ENCODE assay signal across 19 mouse cellular contexts in the genomic region with DNA sequence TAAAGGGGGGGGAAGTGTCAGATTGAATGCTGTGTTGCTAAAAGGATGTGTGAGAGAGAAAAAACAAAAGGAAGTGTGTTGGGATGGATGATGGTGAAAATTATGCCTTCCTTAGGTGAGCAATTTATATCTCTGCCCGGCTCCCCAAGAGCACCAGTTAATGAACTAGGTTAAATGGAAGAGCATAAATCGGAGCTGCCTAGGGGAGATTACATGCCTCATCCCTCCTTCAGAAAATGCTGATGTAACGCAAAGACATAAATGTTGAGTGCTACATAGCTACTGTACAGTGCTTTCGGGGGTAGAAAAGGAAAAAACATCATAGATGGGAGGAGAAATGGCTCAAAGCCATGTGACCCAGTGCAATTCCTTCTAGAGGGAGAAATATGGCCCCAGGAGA.
DNase-seq lines count a peak whose midpoint lies in the region; ATAC-seq lines count a peak whose summit lies in the region.
"Had no signal": no experiment of that assay in that cellular context is flagged by ENCODE, and none has a peak within 500 bp of the region (broad histone marks: within the 10 kb centered on the region; RNA-seq: fewer than 3 reads in every experiment).

No protein-coding gene starts in this region.

- no peak for DNase-seq in hindbrain, embryonic 11.5 days (ENCODE audit: low spot score)
- no peak for DNase-seq in midbrain, embryonic 10.5 days (ENCODE audit: low spot score)
- DNase-seq in liver, embryonic 11.5 days (ENCODE audit: low spot score): no peak
- DNase-seq in thymus, postnatal 25 days: no peak
- DNase-seq: cerebellum, adult 11 months; cerebellum, adult 8-10 months; cerebellum, postnatal 14 days; gastrocnemius, adult 2 months; gastrocnemius, postnatal 36 days; heart, postnatal 36 days had no signal

- 0 out of 2 replicates have a peak, but pooled peaks have one; percentile 15 for ATAC-seq in hindbrain, embryonic 15.5 days (ENCODE audit: low FRiP score, low read depth)
- ATAC-seq in hindbrain, embryonic 11.5 days (ENCODE audit: low FRiP score): no peak
- ATAC-seq in midbrain, embryonic 15.5 days (replicated peaks): no peak
- peak; percentile 42; the same call in 1 of the 2 replicates for ATAC-seq in neural tube, embryonic 12.5 days (ENCODE audit: low FRiP score, low read depth)
- no peak for ATAC-seq in liver, embryonic 11.5 days (replicated peaks; ENCODE audit: low FRiP score)
- ATAC-seq: forebrain, embryonic 14.5 days had no signal

- H3K36me3 ChIP-seq in hindbrain, embryonic 15.5 days: no peaks in the 10 kb centered on the region
- H3K36me3 ChIP-seq in hindbrain, embryonic 11.5 days (ENCODE audit: control insufficient read depth, insufficient read depth, low read length): no peaks in the 10 kb centered on the region
- no peaks in the 10 kb centered on the region for H3K36me3 ChIP-seq in midbrain, embryonic 15.5 days (replicated peaks)
- no peaks in the 10 kb centered on the region for H3K36me3 ChIP-seq in midbrain, embryonic 10.5 days
- H3K36me3 ChIP-seq in neural tube, embryonic 12.5 days: no peaks in the 10 kb centered on the region
- H3K36me3 ChIP-seq in liver, embryonic 11.5 days (ENCODE audit: control insufficient read depth, insufficient read depth, low read length): no peaks in the 10 kb centered on the region
- H3K36me3 ChIP-seq: embryonic facial prominence, embryonic 15.5 days; forebrain, embryonic 10.5 days had no signal

- H3K4me2 ChIP-seq in hindbrain, embryonic 15.5 days: no peak overlapping the region
- H3K4me2 ChIP-seq in hindbrain, embryonic 11.5 days (replicated peaks; ENCODE audit: low read depth, low read length): no peak overlapping the region
- no peak overlapping the region for H3K4me2 ChIP-seq in midbrain, embryonic 15.5 days
- no peak overlapping the region for H3K4me2 ChIP-seq in neural tube, embryonic 12.5 days (replicated peaks)
- no peak overlapping the region for H3K4me2 ChIP-seq in liver, embryonic 11.5 days
- H3K4me2 ChIP-seq: embryonic facial prominence, embryonic 15.5 days; heart, embryonic 13.5 days had no signal

- no peaks in the 10 kb centered on the region for H3K9me3 ChIP-seq in hindbrain, embryonic 15.5 days
- H3K9me3 ChIP-seq in hindbrain, embryonic 11.5 days (ENCODE audit: control insufficient read depth, low read length): no peaks in the 10 kb centered on the region
- H3K9me3 ChIP-seq in midbrain, embryonic 15.5 days: no peaks in the 10 kb centered on the region
- no peaks in the 10 kb centered on the region for H3K9me3 ChIP-seq in midbrain, embryonic 10.5 days (replicated peaks)
- H3K9me3 ChIP-seq in neural tube, embryonic 12.5 days: no peaks in the 10 kb centered on the region
- H3K9me3 ChIP-seq in liver, embryonic 11.5 days (ENCODE audit: control insufficient read depth, low read length): no peaks in the 10 kb centered on the region
- H3K9me3 ChIP-seq: embryonic facial prominence, embryonic 15.5 days; forebrain, embryonic 10.5 days; heart, embryonic 13.5 days had no signal

- H3K27ac ChIP-seq in hindbrain, embryonic 15.5 days (replicated peaks): 0 out of 2 replicates have a peak overlapping the region, but pooled peaks have one; percentile 57
- no peak overlapping the region for H3K27ac ChIP-seq in hindbrain, embryonic 11.5 days (ENCODE audit: low read depth, low read length)
- H3K27ac ChIP-seq in midbrain, embryonic 15.5 days: 0 out of 2 replicates have a peak overlapping the region, but pooled peaks have one; percentile 25
- H3K27ac ChIP-seq in midbrain, embryonic 10.5 days (replicated peaks): no peak overlapping the region
- H3K27ac ChIP-seq in neural tube, embryonic 12.5 days: no peak overlapping the region
- H3K27ac ChIP-seq in liver, embryonic 11.5 days (ENCODE audit: low read depth, low read length): no peak overlapping the region
- H3K27ac ChIP-seq: embryonic facial prominence, embryonic 15.5 days; gastrocnemius, adult 2 months; heart, embryonic 13.5 days had no signal

- H3K4me1 ChIP-seq in hindbrain, embryonic 15.5 days (replicated peaks): peaks cover 24% of the 10 kb centered on the region
- H3K4me1 ChIP-seq in hindbrain, embryonic 11.5 days (replicated peaks; ENCODE audit: control insufficient read depth, insufficient read depth, low read length): no peaks in the 10 kb centered on the region
- peaks cover 19% of the 10 kb centered on the region for H3K4me1 ChIP-seq in midbrain, embryonic 15.5 days
- H3K4me1 ChIP-seq in midbrain, embryonic 10.5 days: peaks cover 8% of the 10 kb centered on the region; the same call in 1 of the 2 replicates
- no peaks in the 10 kb centered on the region for H3K4me1 ChIP-seq in neural tube, embryonic 12.5 days
- H3K4me1 ChIP-seq in liver, embryonic 11.5 days (replicated peaks; ENCODE audit: control insufficient read depth, insufficient read depth, low read length): no peaks in the 10 kb centered on the region; the same call in 1 of the 2 replicates
- H3K4me1 ChIP-seq: embryonic facial prominence, embryonic 15.5 days had no signal

- whole genome bisulfite sequencing in hindbrain, embryonic 15.5 days: 54% methylated on average over 4 of the region's 4 CpGs
- 87% methylated on average over 4 of the region's 4 CpGs for WGBS in hindbrain, embryonic 11.5 days
- WGBS in midbrain, embryonic 15.5 days: 72% methylated on average over 4 of the region's 4 CpGs
- WGBS in midbrain, embryonic 10.5 days: 94% methylated on average over 4 of the region's 4 CpGs
- 68% methylated on average over 4 of the region's 4 CpGs for WGBS in neural tube, embryonic 12.5 days
- 78% methylated on average over 4 of the region's 4 CpGs for WGBS in liver, embryonic 11.5 days

- no peaks in the 10 kb centered on the region for H3K27me3 ChIP-seq in hindbrain, embryonic 15.5 days
- H3K27me3 ChIP-seq in hindbrain, embryonic 11.5 days (ENCODE audit: control insufficient read depth, insufficient read depth, low read length): no peaks in the 10 kb centered on the region
- H3K27me3 ChIP-seq in midbrain, embryonic 15.5 days (replicated peaks): no peaks in the 10 kb centered on the region
- H3K27me3 ChIP-seq in midbrain, embryonic 10.5 days (ENCODE audit: low read depth, poor library complexity, severe bottlenecking): no peaks in the 10 kb centered on the region
- no peaks in the 10 kb centered on the region for H3K27me3 ChIP-seq in neural tube, embryonic 12.5 days (replicated peaks)
- no peaks in the 10 kb centered on the region for H3K27me3 ChIP-seq in liver, embryonic 11.5 days (replicated peaks; ENCODE audit: control insufficient read depth, insufficient read depth, low read length)
- H3K27me3 ChIP-seq: CH12.LX; embryonic facial prominence, embryonic 15.5 days; heart, embryonic 13.5 days had no signal

- no peak overlapping the region for H3K4me3 ChIP-seq in hindbrain, embryonic 15.5 days
- H3K4me3 ChIP-seq in hindbrain, embryonic 11.5 days (ENCODE audit: low read depth, low read length): no peak overlapping the region
- no peak overlapping the region for H3K4me3 ChIP-seq in midbrain, embryonic 15.5 days
- H3K4me3 ChIP-seq in midbrain, embryonic 10.5 days: no peak overlapping the region
- H3K4me3 ChIP-seq in neural tube, embryonic 12.5 days: no peak overlapping the region
- H3K4me3 ChIP-seq in liver, embryonic 11.5 days (ENCODE audit: low read depth, low read length): no peak overlapping the region
- H3K4me3 ChIP-seq: embryonic facial prominence, embryonic 15.5 days; erythroblast, embryonic 14.5 days; forebrain, embryonic 10.5 days; gastrocnemius, adult 2 months; heart, embryonic 13.5 days had no signal

- H3K9ac ChIP-seq in hindbrain, embryonic 15.5 days: no peak overlapping the region
- H3K9ac ChIP-seq in hindbrain, embryonic 11.5 days (ENCODE audit: low read depth, low read length): no peak overlapping the region
- no peak overlapping the region for H3K9ac ChIP-seq in midbrain, embryonic 15.5 days
- H3K9ac ChIP-seq in neural tube, embryonic 12.5 days: no peak overlapping the region
- H3K9ac ChIP-seq in liver, embryonic 11.5 days (ENCODE audit: low read depth, low read length): no peak overlapping the region
- H3K9ac ChIP-seq: embryonic facial prominence, embryonic 15.5 days; heart, embryonic 13.5 days had no signal

Comparison
In these comparisons a context has a peak if more than half of its experiments do, and no peak if none do; other contexts are left out.
1. ATAC-seq: peak in hindbrain, embryonic 15.5 days (single experiment) and neural tube, embryonic 12.5 days (single experiment); none in hindbrain, embryonic 11.5 days (single experiment), midbrain, embryonic 15.5 days (single experiment) and liver, embryonic 11.5 days (single experiment).
2. H3K27ac ChIP-seq: peak in hindbrain, embryonic 15.5 days (single experiment) and midbrain, embryonic 15.5 days (single experiment); none in hindbrain, embryonic 11.5 days (single experiment), midbrain, embryonic 10.5 days (single experiment), neural tube, embryonic 12.5 days (single experiment) and liver, embryonic 11.5 days (single experiment).